Mouse (Mus musculus): Measurements from ENCODE around the gene Tnk1.
A peak's percentile ranks its signal among the peaks of the same experiment; 100 is the strongest.
"Not testable (repeated sequence)": the region's sequence is repeated elsewhere in the genome, so short reads cannot be mapped to it uniquely, and the experiment has no call there.

Gene Tnk1

DNA sequence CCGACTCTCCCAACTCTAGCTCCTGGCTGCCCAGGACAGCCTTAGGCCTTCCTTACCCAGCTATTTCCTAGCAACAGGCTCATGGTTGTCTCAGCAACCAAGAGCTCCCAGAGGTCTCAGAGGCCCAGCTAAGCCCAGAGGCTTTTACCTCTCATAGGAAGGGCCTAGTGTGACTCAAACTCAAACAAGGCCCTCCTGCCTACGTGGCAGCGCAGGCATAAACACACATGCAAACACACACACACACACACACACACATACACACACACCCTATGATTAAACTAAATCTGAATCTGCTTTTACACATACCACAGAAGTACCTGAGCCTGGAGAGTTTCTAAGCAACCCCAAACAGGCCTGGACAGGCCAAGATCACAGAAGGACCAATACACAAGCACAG lies 19.9 kb upstream of the Tnk1 start:
- DNase-seq (ENCODE audit: low spot score), result peak; percentile 42

- DNase-seq (ENCODE audit: low spot score), result no peak
Observed at GRCm38 (mm10) chr11:69877878-69878277, 19.3 kb upstream of the Tnk1 start, which contains the start of gene Tmem95. Gene Tmem95, minus strand, starts transcription at chr11:69878018.

- DNase-seq (ENCODE audit: low spot score), result peak; percentile 88
Observed at GRCm38 (mm10) chr11:69876867-69877266, 18.3 kb upstream of the Tnk1 start.

DNA sequence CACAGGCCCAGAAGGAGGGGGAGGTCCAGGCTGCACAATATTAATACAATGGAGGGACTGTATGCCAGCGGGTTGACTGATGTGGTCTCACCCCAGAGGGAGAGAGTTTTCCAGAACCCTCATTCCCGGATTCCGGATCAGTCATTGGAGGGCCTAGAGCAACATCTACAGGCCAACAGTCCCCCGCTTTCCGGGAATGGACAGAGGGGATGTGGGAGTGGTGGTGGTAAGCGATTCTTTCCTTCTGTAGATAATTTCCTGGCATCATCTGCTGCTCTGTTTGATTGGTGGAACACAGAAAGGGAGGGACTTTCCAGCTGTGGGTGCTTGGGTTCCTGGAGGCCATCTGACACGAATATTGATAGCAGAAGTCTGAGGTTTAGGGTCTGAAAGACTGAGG lies 17.7 kb upstream of the Tnk1 start:
- peak; percentile 41 for DNase-seq (ENCODE audit: low spot score)

DNA sequence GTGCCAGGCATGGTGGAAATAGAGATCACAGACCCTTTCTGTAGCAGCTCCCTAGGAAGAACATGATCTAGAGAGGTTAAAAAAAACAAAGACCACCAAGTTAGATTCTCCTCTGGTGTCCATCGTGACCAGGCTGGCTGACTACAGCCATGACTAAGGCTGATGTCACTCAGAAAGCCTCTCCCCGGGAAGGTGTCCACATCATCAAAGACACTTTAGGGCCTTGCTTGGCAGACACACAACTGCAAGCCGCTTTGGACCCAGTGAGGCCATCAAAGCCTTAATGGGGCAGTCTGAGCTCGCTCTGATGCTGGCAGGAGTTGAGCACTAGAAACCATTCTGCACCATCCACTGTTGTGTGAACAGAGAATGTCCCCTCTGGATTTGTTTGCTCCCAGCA lies 13.9 kb upstream of the Tnk1 start:
- no peak for DNase-seq (ENCODE audit: low spot score)

DNA sequence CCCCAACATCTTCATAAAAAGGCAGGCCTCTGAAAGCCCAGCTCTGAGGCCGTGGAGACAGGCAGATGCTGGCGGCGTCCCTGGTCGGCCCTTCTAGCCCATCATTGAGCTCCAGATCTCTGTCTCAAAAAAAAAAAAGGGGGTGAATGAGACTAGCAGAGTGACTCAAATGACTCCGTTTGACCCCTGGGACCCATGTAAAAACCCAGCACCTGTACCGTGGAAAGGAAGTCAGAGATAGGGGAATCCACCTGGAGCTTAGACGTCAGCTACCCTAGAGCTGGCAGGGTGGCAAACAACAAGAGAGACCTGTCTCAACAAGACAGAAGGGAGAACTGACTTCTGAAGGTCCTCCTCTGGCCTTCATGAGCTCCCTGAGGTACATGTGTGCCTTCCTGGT lies 13.3 kb upstream of the Tnk1 start:
- no peak for DNase-seq (ENCODE audit: low spot score)

GRCm38 (mm10) chr11:69870289-69871069 lies 11.9 kb upstream of the Tnk1 start:
- no peak for DNase-seq (ENCODE audit: low spot score)

- no peak for DNase-seq (ENCODE audit: low spot score)
Observed at GRCm38 (mm10) chr11:69867335-69867734, 8.8 kb upstream of the Tnk1 start.

GRCm38 (mm10) chr11:69865561-69865960 lies 7.0 kb upstream of the Tnk1 start:
- DNase-seq (ENCODE audit: low spot score), result no peak

DNA sequence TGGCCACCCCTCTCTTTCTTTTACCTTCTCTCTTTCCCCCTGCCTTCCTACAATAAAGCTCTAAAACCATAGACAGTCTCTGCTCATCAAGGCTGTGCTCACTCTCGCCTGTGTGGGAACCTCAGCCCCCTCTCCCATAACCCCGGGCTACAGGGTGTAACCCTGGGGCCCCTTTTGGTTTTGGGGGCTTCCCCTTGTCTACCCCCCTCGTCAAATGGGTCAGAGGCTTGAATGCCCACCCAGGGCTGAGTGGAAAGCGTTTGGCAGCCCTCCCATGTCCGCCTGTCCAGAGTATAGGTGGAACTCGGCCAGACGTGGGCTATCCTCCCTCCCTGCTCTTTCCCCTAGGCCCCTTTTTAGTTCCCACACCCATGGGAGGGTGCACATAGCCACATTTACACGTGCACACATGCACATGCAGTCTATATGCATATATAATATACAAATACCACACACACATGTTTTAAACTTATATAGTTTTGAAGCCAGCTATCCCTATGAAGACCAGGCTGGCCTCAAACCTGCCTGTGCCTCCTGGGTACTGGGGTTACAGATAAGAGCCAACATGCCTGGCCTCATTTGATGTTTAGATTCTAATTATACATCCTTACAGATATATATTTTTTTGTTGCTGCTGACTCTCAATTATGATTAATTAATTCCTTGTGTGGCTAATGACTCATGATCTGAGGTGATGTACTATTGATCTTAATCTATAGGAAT lies 5.8 kb upstream of the Tnk1 start:
- no peak for DNase-seq (ENCODE audit: low spot score)

DNA sequence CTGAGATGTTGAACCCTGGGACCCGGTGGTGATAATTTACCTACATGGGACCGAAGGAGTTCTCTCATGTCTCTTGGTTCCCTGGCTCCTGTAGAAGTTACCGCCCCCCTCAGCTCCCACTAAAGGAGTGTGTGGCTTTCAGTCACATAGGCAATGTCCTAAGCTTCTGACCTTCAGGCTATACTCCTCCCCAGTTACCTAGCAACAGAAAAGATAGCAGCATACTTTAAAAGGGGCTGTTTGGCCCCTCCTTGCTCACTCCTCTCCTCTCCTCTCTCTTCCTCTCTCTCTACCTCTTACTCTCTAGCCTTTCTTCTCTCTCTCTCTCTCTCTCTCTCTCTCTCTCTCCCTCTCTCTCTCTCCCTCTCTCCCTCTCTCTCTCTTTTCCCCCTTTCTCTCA lies 5.2 kb upstream of the Tnk1 start:
- DNase-seq (ENCODE audit: low spot score), result not testable (repeated sequence)

DNA sequence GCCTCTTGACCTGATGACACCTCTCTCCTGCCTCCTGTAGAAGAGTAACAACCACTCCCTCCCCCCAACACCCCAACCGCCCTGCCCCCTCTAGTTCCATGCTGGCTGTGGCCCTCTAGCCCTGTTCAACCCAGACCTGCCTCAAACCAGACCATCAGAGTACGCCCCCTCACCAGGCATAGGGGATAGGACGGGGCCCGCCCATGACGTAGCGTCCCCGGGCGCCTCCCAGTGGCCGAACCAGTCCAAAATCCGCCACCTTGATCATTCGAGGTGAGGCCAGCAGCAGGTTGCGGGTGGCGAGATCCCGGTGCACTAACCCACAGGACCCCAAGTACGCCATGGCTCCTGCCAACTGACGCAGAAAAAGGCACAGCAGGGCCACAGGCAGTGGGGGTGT lies 3.2 kb downstream of the Tnk1 start:
- no peak for DNase-seq (ENCODE audit: low spot score)

DNA sequence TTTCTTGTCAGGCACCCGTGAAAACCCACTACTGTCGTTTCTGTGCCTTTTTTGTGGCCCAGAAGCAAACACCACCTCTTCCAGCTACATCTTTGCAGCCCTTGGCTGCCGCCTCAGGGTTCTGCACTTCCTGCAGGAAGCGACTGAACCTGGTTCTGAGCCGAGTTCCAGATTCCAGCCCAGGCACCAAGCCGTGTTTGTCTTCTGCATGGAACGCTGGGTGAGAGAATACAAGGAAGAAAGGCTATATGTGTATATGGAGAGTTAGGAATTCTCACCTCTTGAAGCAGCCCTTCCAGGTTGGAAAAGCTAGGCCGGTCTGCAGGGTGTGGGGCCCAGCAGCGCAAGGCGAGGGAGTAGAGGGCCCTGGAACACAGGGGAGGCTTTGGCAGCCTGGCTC lies 3.9 kb downstream of the Tnk1 start:
- DNase-seq (ENCODE audit: low spot score), result no peak

GRCm38 (mm10) chr11:69853994-69854393 lies 4.5 kb downstream of the Tnk1 start:
- DNase-seq (ENCODE audit: low spot score), result no peak

GRCm38 (mm10) chr11:69850754-69851153 lies 7.8 kb downstream of the Tnk1 start:
- no peak for DNase-seq (ENCODE audit: low spot score)

DNA sequence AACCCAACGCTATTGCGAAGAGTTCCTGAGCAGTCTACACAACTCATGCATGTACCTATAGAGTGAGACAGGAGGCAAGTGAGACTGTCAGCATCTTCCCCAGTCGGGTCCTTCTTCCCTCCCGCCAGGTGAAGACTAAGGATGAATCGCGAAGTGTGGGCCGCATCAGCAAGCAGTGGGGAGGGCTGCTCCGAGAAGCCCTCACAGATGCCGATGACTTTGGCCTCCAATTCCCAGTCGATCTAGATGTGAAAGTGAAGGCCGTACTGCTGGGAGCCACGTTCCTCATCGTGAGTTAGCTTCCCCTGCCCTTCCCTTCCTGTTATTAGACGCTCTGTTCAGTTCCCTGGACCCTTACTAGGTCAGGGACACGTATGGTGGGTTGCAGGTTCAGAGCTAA lies 8.6 kb downstream of the Tnk1 start:
- DNase-seq (ENCODE audit: low spot score), result no peak

DNA sequence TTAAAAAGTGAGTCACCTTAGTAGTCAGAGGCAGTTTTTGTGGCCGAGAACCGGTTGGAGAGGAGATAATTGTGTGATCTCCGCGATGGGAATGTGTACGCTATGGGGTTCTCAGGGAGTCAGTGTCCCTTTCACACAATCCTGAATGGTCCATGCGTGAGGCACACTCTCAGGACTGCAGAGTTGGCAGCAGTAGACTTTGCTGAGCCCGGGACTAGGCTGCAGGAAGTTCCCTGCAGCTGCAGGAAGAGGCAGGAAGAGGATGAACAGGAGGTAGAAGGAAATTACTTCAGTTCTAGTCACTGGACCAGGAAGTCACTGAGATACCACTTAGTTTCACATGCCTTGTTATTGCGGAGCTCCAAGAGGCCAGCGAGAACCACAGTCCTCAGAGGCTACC lies 9.4 kb downstream of the Tnk1 start:
- no peak for DNase-seq (ENCODE audit: low spot score)

GRCm38 (mm10) chr11:69848021-69848420 lies 10.5 kb downstream of the Tnk1 start:
- no peak for DNase-seq (ENCODE audit: low spot score)

DNA sequence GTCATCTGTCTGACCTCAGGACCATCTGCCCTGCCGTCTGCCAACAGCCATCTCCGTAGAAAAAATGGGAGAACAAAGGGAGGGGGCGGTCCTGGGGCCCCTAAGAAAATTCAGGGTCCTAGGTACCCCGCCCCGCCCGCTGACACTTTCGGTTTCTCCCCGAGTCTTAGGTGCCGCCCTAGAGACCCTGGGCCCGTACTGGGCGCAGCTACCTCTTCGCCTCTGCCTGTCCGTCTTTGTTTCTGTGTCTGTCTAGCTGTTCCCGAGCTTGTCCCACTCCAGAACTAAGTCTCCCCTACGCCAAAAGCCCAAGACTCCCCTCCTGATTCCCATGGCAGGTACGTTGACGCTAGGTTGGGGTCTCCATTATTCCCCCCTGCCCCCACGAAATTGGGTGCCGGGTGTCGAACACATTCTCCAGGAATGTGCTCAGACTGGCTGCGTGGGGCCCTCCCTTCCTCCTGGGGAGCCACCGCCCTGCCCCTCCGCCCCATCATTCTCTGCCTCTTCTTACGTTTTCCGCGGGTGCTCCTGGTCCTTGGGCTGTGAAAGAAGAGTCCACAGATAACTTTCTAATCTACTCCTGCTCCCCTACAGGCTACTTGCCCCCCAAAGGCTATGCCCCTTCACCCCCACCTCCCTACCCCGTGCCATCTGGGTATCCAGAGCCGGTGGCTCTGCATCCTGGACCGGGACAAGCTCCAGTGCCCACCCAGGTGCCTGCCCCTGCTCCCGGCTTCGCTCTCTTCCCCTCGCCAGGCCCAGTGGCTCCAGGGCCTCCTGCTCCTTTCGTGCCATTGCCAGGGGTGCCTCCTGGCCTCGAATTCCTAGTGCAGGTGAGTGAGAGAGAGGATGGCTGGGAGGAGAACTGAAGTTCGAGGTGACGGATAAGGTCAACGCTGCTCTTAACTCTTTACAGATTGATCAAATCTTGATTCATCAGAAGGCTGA lies 11.5 kb downstream of the Tnk1 start:
- DNase-seq (ENCODE audit: low spot score), result peak; percentile 19

DNA sequence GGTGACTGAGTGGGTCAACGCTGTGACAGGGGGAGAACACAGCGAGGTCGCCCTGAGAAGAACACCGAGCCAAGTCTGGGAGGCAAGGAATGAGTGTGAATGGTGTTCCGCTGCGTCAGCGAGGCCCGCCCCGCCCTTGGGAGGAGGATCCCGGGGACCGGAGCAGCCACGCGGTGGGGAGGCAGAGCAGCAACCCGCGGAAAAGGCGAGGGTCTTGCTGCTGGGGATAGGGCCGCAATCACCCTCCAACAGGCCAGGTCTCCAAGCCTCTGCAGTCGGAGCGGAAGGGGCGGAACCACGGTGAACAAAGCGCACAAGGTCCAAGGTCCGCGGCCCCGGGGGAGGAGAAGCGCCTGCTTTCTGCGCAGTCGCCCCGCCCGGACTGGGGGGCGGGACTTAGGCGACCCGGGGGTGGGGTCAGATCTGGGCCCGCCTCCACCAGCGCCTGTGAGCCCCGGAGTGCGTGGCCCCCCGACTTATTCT lies 12.3 kb downstream of the Tnk1 start, which contains the start of gene Plscr3:
Gene Plscr3 (plus strand): TSS at position 179 of the 483 bp plus-strand sequence.
- DNase-seq (ENCODE audit: low spot score), result peak; percentile 92

DNA sequence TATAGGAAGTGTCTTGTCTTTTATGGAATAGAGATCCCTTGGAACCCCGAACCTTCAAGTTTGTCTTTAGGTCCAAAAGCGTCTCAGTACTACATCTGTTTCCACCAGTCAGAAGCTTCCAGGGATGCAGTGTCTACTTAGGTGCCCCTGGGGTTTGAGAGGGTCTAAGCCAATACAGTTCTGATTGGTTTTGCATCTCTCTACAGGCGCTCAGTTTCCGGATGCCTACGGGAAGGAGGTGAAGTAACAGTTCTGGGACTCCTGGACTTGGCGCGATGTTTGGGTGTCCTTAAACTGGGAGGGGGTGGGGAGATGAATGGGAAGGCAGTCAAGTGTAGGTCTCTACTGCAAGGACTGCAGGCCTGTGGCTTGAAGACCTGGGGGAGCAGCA lies 19.8 kb downstream of the Tnk1 start:
- DNase-seq (ENCODE audit: low spot score), result peak; percentile 53
